Mouse (Mus musculus) CH12.LX (cell line): ENCODE measurements around the gene Insig2. TPM values are rescaled to one million over a fixed set of nuclear protein-coding genes. Genes with fewer than 3 reads are reported as not detected.

Experiments
- DNase-seq: peaks from one replicate; pipeline ENCODE4 v3.0.0-alpha.2; 2013; ENCODE audit errors: extremely low read depth
- H3K27ac ChIP-seq: 2 replicates; pipeline ENCODE4 v1.5.1; 2012; ENCODE audit warnings: low read depth, mild to moderate bottlenecking, control low read depth, moderate library complexity; ENCODE audit not compliant: insufficient read depth
- H3K27me3 ChIP-seq: replicated peaks from 2 replicates; pipeline ENCODE3; 2012; ENCODE audit warnings: inconsistent platforms
- H3K36me3 ChIP-seq, 2 experiments: replicated peaks in 1 of 2; 2 replicates each; pipeline versions ENCODE3 to v1.6.1; 2012; ENCODE audit warnings: inconsistent platforms in 1 of 2, low read length in 1 of 2, mild to moderate bottlenecking in 1 of 2, mixed read lengths in 1 of 2, moderate library complexity in 1 of 2; ENCODE audit not compliant: control insufficient read depth in 1 of 2, insufficient read depth in 1 of 2
- H3K4me1 ChIP-seq, 2 experiments: 2 replicates each; pipeline ENCODE4 v1.6.1; 2012; ENCODE audit warnings: inconsistent platforms in 1 of 2, moderate library complexity in 1 of 2; ENCODE audit not compliant: insufficient read depth in 2 of 2, control insufficient read depth in 1 of 2
- H3K4me2 ChIP-seq: 2 replicates; pipeline ENCODE4 v1.6.1; 2012; ENCODE audit warnings: low read depth, mild to moderate bottlenecking, control low read depth; ENCODE audit not compliant: poor library complexity, insufficient read depth, severe bottlenecking
- H3K4me3 ChIP-seq, 3 experiments: fragments of 150-350 bp in 1 of 3; sonication (generic) in 1 of 3; replicated peaks in 1 of 3; 2 replicates each; pipeline versions ENCODE3 to v1.5.1; 2011 to 2012; ENCODE audit warnings: low read depth in 2 of 3, low read length in 2 of 3, mild to moderate bottlenecking in 2 of 3, moderate library complexity in 2 of 3, control low read depth in 1 of 3, improper control_type of control experiment in 1 of 3, inconsistent platforms in 1 of 3, mixed read lengths in 1 of 3; ENCODE audit not compliant: poor library complexity in 1 of 3
- H3K79me2 ChIP-seq: replicated peaks from 2 replicates; pipeline ENCODE4 v1.6.1; 2012; ENCODE audit warnings: mild to moderate bottlenecking, moderate library complexity; ENCODE audit not compliant: control insufficient read depth, poor library complexity, insufficient read depth, severe bottlenecking; ENCODE audit errors: extremely low read depth
- H3K9ac ChIP-seq: 2 replicates; pipeline ENCODE4 v1.6.1; 2012; ENCODE audit warnings: low read depth, mild to moderate bottlenecking, control low read depth, moderate library complexity; ENCODE audit not compliant: insufficient read depth
- H3K9me3 ChIP-seq: replicated peaks from 2 replicates; pipeline ENCODE3; 2012; ENCODE audit warnings: low read length, inconsistent platforms, mixed read lengths
- BHLHE40 ChIP-seq: IDR thresholded peaks from 2 replicates; pipeline ENCODE4 v1.6.1; 2011; ENCODE audit warnings: mild to moderate bottlenecking, low read depth, low read length, improper control_type of control experiment
- CHD2 ChIP-seq: IDR thresholded peaks from 2 replicates; pipeline ENCODE4 v1.6.1; 2011; ENCODE audit warnings: low read length, improper control_type of control experiment
- ELF1 ChIP-seq: IDR thresholded peaks from 2 replicates; pipeline ENCODE4 v1.6.1; 2014; ENCODE audit warnings: low read depth, mild to moderate bottlenecking, inconsistent platforms, low read length, improper control_type of control experiment
- EP300 ChIP-seq: IDR thresholded peaks from 2 replicates; pipeline ENCODE4 v1.6.1; 2011; ENCODE audit warnings: low read length, improper control_type of control experiment
- IRF4 ChIP-seq: IDR thresholded peaks from 2 replicates; pipeline ENCODE4 v1.6.1; 2014; ENCODE audit warnings: low read depth, mild to moderate bottlenecking, inconsistent platforms, low read length, improper control_type of control experiment
- JUN ChIP-seq: IDR thresholded peaks from 2 replicates; pipeline ENCODE4 v1.6.1; 2011; ENCODE audit warnings: low read depth, mild to moderate bottlenecking, low read length, improper control_type of control experiment, moderate library complexity; ENCODE audit not compliant: insufficient read depth
- JUND ChIP-seq: conservative IDR thresholded peaks from 2 replicates; pipeline ENCODE4 v1.6.1; 2011; ENCODE audit warnings: low read depth, low read length, improper control_type of control experiment
- KAT2A ChIP-seq: IDR thresholded peaks from 2 replicates; pipeline ENCODE4 v1.6.1; 2012; ENCODE audit warnings: low read length, improper control_type of control experiment, inconsistent platforms; ENCODE audit not compliant: insufficient replicate concordance
- MAZ ChIP-seq: IDR thresholded peaks from 2 replicates; pipeline ENCODE4 v1.6.1; 2012; ENCODE audit warnings: low read depth, mild to moderate bottlenecking, inconsistent platforms, low read length, improper control_type of control experiment, moderate library complexity
- MXI1 ChIP-seq: IDR thresholded peaks from 2 replicates; pipeline ENCODE4 v1.6.1; 2011; ENCODE audit warnings: mild to moderate bottlenecking, low read depth, low read length, improper control_type of control experiment
- MYC ChIP-seq: IDR thresholded peaks from 2 replicates; pipeline ENCODE4 v1.6.1; 2011; ENCODE audit warnings: low read depth, mild to moderate bottlenecking, improper control_type of control experiment, low read length
- NELFE ChIP-seq: IDR thresholded peaks from 2 replicates; pipeline ENCODE4 v1.6.1; 2011; ENCODE audit warnings: low read depth, low read length, improper control_type of control experiment
- PAX5 ChIP-seq: IDR thresholded peaks from 2 replicates; pipeline ENCODE4 v1.6.1; 2012; ENCODE audit warnings: low read length, inconsistent platforms, mixed read lengths
- RCOR1 ChIP-seq: conservative IDR thresholded peaks from 2 replicates; pipeline ENCODE4 v1.6.1; 2012; ENCODE audit warnings: low read depth, mild to moderate bottlenecking, inconsistent platforms, low read length, improper control_type of control experiment
- SIN3A ChIP-seq: IDR thresholded peaks from 2 replicates; pipeline ENCODE4 v1.6.1; 2012; ENCODE audit warnings: low read length, improper control_type of control experiment, inconsistent platforms
- SMC3 ChIP-seq: IDR thresholded peaks from 2 replicates; pipeline ENCODE4 v1.6.1; 2011; ENCODE audit warnings: low read depth, low read length, improper control_type of control experiment
- TBP ChIP-seq: conservative IDR thresholded peaks from 2 replicates; pipeline ENCODE4 v1.6.1; 2011; ENCODE audit warnings: low read depth, low read length, improper control_type of control experiment
- ZMIZ1 ChIP-seq: IDR thresholded peaks from 2 replicates; pipeline ENCODE4 v1.6.1; 2012; ENCODE audit warnings: low read depth, mild to moderate bottlenecking, inconsistent platforms, low read length, improper control_type of control experiment
- ZNF384 ChIP-seq: IDR thresholded peaks from 2 replicates; pipeline ENCODE4 v1.6.1; 2012; ENCODE audit warnings: low read depth, low read length, improper control_type of control experiment, inconsistent platforms
- dilution Hi-C: fragments of 300-500 bp; cut with MboI; formaldehyde crosslinking; loops from 2 replicates; pipeline ENCODE4 v1.14.3; 2020; ENCODE audit warnings: low sequenced_read_pairs; ENCODE audit not compliant: extremely low pct_unique_long_range_greater_than_20kb, extremely low pct_ligation_motif_present
- in situ Hi-C: fragments of 300-500 bp; cut with MboI; formaldehyde crosslinking; loops from 3 replicates; pipeline ENCODE4 v1.14.3; 2019; ENCODE audit warnings: low sequenced_read_pairs, low pct_ligation_motif_present, low pct_unique_long_range_greater_than_20kb, mixed read lengths
- polyA plus RNA-seq: library from polyadenylated mRNA; unstranded; fragments of >175 nt; gene quantifications from 2 replicates; pipeline ENCODE4 v1.2.1, GENCODE M21; 2012; ENCODE audit warnings: low read depth; ENCODE audit not compliant: insufficient read length
- total RNA-seq, 2 experiments: library from RNA; depleted of rRNA; stranded (reverse); fragments of 300-350 nt in 1 of 2; fragments of >200 nt in 1 of 2; gene quantifications; 2 replicates each; pipeline ENCODE4 v1.2.3; 2012 to 2014

Gene Insig2
- total and polyA plus RNA-seq, 3 experiments, result 20.1 to 37.7 (median 21.2) TPM

DNA sequence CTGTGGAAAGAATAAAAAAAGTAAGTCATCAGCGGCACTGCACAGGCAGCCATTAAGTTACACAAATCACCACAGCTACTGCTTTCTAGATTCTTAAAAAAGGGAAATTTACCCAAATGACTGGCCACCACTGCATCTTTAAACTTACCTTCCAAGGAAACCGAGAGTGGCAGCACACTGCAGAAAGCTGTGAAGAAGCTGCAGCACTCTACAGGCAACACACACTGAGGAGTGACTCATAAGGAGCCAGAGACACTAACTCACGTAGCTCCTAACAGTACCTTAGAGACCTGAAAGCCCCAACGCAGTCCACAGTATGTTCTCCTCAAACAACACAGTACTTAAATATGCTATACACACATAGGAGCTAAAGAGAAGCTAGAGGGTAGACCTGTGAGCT, 20.1 kb downstream of the Insig2 start:
- H3K4me1 ChIP-seq, result peaks cover 20 to 53% of the 10 kb centered on the region in 2 experiments
- no peaks in the 10 kb centered on the region for H3K27me3 ChIP-seq
- H3K4me2 ChIP-seq, result peak overlapping the region; percentile 0; the same call in 1 of the 2 replicates
- H3K79me2 ChIP-seq, result no peaks in the 10 kb centered on the region; the same call in 1 of the 2 replicates
- H3K9ac ChIP-seq, result no peak overlapping the region
- in situ Hi-C loops, result no loop called here
- 0 out of 2 replicates have a peak overlapping the region, but pooled peaks have one; percentile 28 for H3K27ac ChIP-seq
- H3K36me3 ChIP-seq, result peaks cover 20 to 56% of the 10 kb centered on the region in 2 experiments
- dilution Hi-C loops, result no loop called here
- H3K9me3 ChIP-seq, result no peaks in the 10 kb centered on the region
- no peak overlapping the region for H3K4me3 ChIP-seq
- TF ChIP-seq IRF4 (peak; percentile 75), TBP (0 out of 2 replicates have a peak, but pooled peaks have one; percentile 31), SMC3 (no peak), ZNF384 (0 out of 2 replicates have a peak, but pooled peaks have one; percentile 30), RCOR1 (0 out of 2 replicates have a peak, but pooled peaks have one; percentile 23), SIN3A (0 out of 2 replicates have a peak, but pooled peaks have one; percentile 27), BHLHE40 (peak; percentile 72), ELF1 (no peak), EP300 (peak; percentile 57), JUND (peak; percentile 57; the same call in 1 of the 2 replicates), KAT2A (no peak), MYC (0 out of 2 replicates have a peak, but pooled peaks have one; percentile 26), CHD2 (no peak), JUN (peak; percentile 53; the same call in 1 of the 2 replicates), PAX5 (no peak)
- TF ChIP-seq, all 38 proteins: peak for 10
- DNase-seq, result peak; percentile 27

DNA sequence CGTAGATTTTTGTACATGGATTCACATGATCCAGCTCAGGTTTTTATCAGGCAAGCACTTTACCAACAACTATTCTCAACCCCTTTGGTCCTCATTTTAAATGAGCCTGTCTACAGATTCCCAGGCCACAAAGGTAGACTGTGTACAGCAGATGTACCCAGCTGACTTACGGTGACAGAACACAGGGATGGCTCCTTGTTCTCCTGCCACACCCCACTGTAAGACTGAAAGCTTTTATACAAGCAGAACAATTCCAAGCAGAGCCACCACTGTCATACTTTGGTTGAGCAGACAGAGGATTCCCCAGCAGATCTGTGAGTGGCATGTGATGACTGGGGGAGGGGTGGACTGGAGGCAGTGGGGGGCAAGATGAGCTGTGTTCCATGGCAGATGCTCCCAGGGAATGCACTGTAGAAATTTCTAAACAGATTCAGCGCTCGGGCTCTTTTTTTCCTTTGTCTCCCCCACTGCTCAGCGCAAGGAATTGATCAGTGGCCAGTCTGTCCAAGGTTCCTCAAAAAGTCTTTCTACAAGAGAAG, 35.6 kb downstream of the Insig2 start:
- in situ Hi-C loops (no loop called here), dilution Hi-C loops (no loop called here)
- Histone ChIP-seq H3K4me3 (no peak overlapping the region), H3K27ac (no peak overlapping the region), H3K36me3 (peaks cover 4 to 16% of the 10 kb centered on the region in 2 experiments), H3K4me2 (no peak overlapping the region), H3K9me3 (no peaks in the 10 kb centered on the region), H3K27me3 (no peaks in the 10 kb centered on the region), H3K9ac (no peak overlapping the region), H3K4me1 (peaks cover 0 to 25% of the 10 kb centered on the region in 2 experiments; a peak in 2 of 4 replicates), H3K79me2 (no peaks in the 10 kb centered on the region)
- TF ChIP-seq MXI1 (no peak), MAZ (no peak), NELFE (no peak), ZMIZ1 (no peak), CHD2 (no peak)
- no peak for DNase-seq
